Mouse (Mus musculus): ENCODE results near the gene Dip2b. TPM values are rescaled to one million over a fixed set of nuclear protein-coding genes. Genes with fewer than 3 reads are reported as not detected.

Dip2b gene
- total and polyA plus RNA-seq, 3 experiments = 13.9 to 68.9 (median 15.4) TPM

DNA sequence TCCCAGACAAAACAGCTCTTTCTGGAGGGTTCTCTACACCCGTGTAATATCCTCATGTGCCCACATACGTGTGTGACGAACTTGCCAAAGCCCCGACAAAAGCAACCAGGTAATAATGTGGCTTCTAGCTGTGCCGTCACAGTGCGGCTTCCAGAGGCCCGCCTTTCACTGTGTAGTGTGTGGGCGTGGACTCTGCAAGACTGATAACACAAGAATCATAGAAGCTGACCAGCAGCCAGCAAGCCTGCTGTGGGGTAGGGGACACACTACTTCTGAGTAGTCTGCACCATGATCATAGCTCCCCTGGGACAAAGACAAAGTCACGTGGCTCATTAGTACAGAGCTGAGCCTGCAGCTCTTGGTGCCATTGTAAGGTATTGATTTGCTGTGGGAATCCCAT, 147.8 kb downstream of the Dip2b start:
- Histone ChIP-seq H3K27me3 (ENCODE audit: control insufficient read depth in 1 of 2, insufficient read depth in 2 of 2, low read length in 2 of 2) (no peaks in the 10 kb centered on the region), H3K27ac (ENCODE audit: control insufficient read depth, low read depth, low read length) (no peak overlapping the region), H3K9ac (ENCODE audit: control insufficient read depth, low read depth, low read length, poor library complexity, severe bottlenecking) (no peak overlapping the region), H3K4me1 (ENCODE audit: control insufficient read depth in 1 of 2, insufficient read depth in 2 of 2, low read length in 2 of 2) (peaks cover 7 to 33% of the 10 kb centered on the region in 2 experiments), H3K9me3 (replicated peaks; ENCODE audit: insufficient read depth, low read length) (no peaks in the 10 kb centered on the region), H3K4me3 (ENCODE audit: control insufficient read depth in 1 of 2, insufficient read depth in 1 of 2, low read depth in 2 of 2, low read length in 2 of 2) (no peak overlapping the region), H3K79me2 (ENCODE audit: control insufficient read depth, insufficient read depth, low read length, poor library complexity) (no peaks in the 10 kb centered on the region), H3K36me3 (ENCODE audit: control insufficient read depth in 1 of 2, insufficient read depth in 2 of 2, low read length in 2 of 2) (peaks cover under 1 to 34% of the 10 kb centered on the region in 2 experiments; a peak in 3 of 4 replicates)
- TF ChIP-seq RAD21 (IDR thresholded peaks at IDR 0.05; ENCODE audit: low read depth, low read length) (no peak), CHD2 (IDR thresholded peaks at IDR 0.05; ENCODE audit: low read length) (no peak), E2F4 (IDR thresholded peaks at IDR 0.05; ENCODE audit: borderline replicate concordance, low read depth, low read length) (no peak), CTCF (IDR thresholded peaks at IDR 0.05 in 2 of 3, conservative IDR thresholded peaks at IDR 0.05 in 1 of 3; ENCODE audit: control insufficient read depth in 1 of 3, insufficient read depth in 1 of 3, low read depth in 2 of 3, low read length in 3 of 3, poor library complexity in 1 of 3, severe bottlenecking in 1 of 3) (no peak), MAFK (IDR thresholded peaks at IDR 0.05; ENCODE audit: borderline replicate concordance, low read depth, low read length) (no peak), GATA1 (IDR thresholded peaks at IDR 0.05; ENCODE audit: low read depth, low read length) (peak; percentile 40; the same call in 1 of the 2 replicates)
- DNase-seq (ENCODE audit: low read depth, low spot score) = peak; percentile 39

DNA sequence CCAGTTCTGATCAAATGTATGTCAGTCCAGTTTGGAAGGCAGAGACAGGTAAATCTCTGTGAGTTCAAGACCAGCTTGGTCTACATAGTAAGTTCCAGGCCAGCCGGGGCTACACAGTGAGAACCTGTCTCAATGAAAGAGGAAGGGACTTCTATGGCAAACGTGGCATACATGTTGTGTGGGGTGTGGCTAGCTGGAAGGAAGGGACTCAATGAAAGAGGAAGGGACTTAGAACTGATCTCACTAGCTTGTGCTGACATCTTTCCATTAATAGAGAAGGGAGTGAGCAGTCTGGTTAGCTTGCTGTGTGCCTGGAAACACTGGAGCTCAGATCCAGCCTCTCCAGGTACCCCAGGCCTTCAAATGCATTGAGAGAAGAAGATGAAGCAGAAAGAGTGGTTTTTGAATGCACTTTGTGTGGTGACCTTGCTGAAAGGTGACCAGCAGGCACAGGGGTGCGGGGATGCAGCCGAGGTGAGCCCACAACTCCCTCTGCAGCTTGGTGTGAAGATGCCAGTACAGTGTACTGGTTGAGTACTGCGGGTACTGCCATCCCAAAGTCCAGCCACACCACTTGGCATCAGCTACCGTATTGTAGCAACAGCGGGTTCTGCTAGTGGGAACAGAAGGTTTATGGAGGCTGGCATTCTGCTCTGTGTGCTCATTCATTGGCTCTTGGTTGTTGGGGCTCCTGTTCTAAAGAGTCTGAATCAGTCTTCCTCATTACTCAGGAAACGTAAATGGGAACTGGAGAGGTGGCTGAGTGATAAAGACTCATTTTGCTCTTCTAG, 148.6 kb downstream of the Dip2b start:
- H3K27ac ChIP-seq (ENCODE audit: control insufficient read depth, low read depth, low read length) = peak overlapping the region; percentile 17; the same call in 1 of the 2 replicates
- TF ChIP-seq TBP (IDR thresholded peaks at IDR 0.05; ENCODE audit: low read depth, low read length) (peak; percentile 69), MAX (IDR thresholded peaks at IDR 0.05; ENCODE audit: low read length) (0 out of 2 replicates have a peak, but pooled peaks have one; percentile 32), ZC3H11A (IDR thresholded peaks at IDR 0.05; ENCODE audit: low read depth, low read length) (no peak), RCOR1 (IDR thresholded peaks at IDR 0.05; ENCODE audit: low read depth, low read length) (no peak), MAZ (IDR thresholded peaks at IDR 0.05; ENCODE audit: low read depth, low read length) (no peak), SIN3A (IDR thresholded peaks at IDR 0.05; ENCODE audit: low read length) (peak; percentile 23; the same call in 1 of the 2 replicates), TAL1 (IDR thresholded peaks at IDR 0.05; ENCODE audit: low read length) (no peak), GATA1 (IDR thresholded peaks at IDR 0.05; ENCODE audit: low read depth, low read length) (peak; percentile 33; the same call in 1 of the 2 replicates), NRF1 (IDR thresholded peaks at IDR 0.05; ENCODE audit: insufficient read depth, low read depth, low read length, poor library complexity, severe bottlenecking) (no peak), GABPA (IDR thresholded peaks at IDR 0.05; ENCODE audit: low read depth, low read length) (no peak), POLR2AphosphoS5 (IDR thresholded peaks at IDR 0.05; ENCODE audit: borderline replicate concordance, low read depth, low read length) (no peak), E2F4 (IDR thresholded peaks at IDR 0.05; ENCODE audit: borderline replicate concordance, low read depth, low read length) (no peak), NELFE (IDR thresholded peaks at IDR 0.05; ENCODE audit: low read depth, low read length) (no peak), KAT2A (conservative IDR thresholded peaks at IDR 0.05; ENCODE audit: low read depth, low read length) (no peak), SMC3 (IDR thresholded peaks at IDR 0.05; ENCODE audit: low read depth, low read length) (0 out of 2 replicates have a peak, but pooled peaks have one; percentile 7), POLR2A (IDR thresholded peaks at IDR 0.05; ENCODE audit: control insufficient read depth in 1 of 2, insufficient read depth in 1 of 2, low read depth in 1 of 2, low read length in 2 of 2, poor library complexity in 1 of 2) (no peak), TCF12 (IDR thresholded peaks at IDR 0.05; ENCODE audit: low read depth, low read length) (no peak), MAFK (IDR thresholded peaks at IDR 0.05; ENCODE audit: borderline replicate concordance, low read depth, low read length) (no peak), MXI1 (IDR thresholded peaks at IDR 0.05; ENCODE audit: low read depth, low read length) (peak; percentile 49; the same call in 1 of the 2 replicates), MYC (IDR thresholded peaks at IDR 0.05; ENCODE audit: low read depth, low read length) (peak; percentile 66; the same call in 1 of the 2 replicates), ZKSCAN1 (IDR thresholded peaks at IDR 0.05; ENCODE audit: low read depth, low read length) (no peak)
- peaks cover 7 to 33% of the 10 kb centered on the region in 2 experiments for H3K4me1 ChIP-seq (ENCODE audit: control insufficient read depth in 1 of 2, insufficient read depth in 2 of 2, low read length in 2 of 2)
- H3K36me3 ChIP-seq (ENCODE audit: control insufficient read depth in 1 of 2, insufficient read depth in 2 of 2, low read length in 2 of 2) = peaks cover 3 to 34% of the 10 kb centered on the region in 2 experiments; a peak in 3 of 4 replicates
- H3K27me3 ChIP-seq (ENCODE audit: control insufficient read depth in 1 of 2, insufficient read depth in 2 of 2, low read length in 2 of 2) = no peaks in the 10 kb centered on the region
- H3K79me2 ChIP-seq (ENCODE audit: control insufficient read depth, insufficient read depth, low read length, poor library complexity) = no peaks in the 10 kb centered on the region
- no peak overlapping the region for H3K9ac ChIP-seq (ENCODE audit: control insufficient read depth, low read depth, low read length, poor library complexity, severe bottlenecking)
- peak; percentile 85 for DNase-seq (ENCODE audit: low read depth, low spot score)
- no peak overlapping the region for H3K4me3 ChIP-seq (ENCODE audit: control insufficient read depth in 1 of 2, insufficient read depth in 1 of 2, low read depth in 2 of 2, low read length in 2 of 2)
- no peaks in the 10 kb centered on the region for H3K9me3 ChIP-seq (replicated peaks; ENCODE audit: insufficient read depth, low read length)
